Mouse (Mus musculus): ENCODE measurements at regions not wholly inside any gene's neighbourhood (a gene's known extent, or its start where the extent isn't known, plus 50 kb on each side); places are given as distances from the start of the nearest gene placed in this dataset.

DNA sequence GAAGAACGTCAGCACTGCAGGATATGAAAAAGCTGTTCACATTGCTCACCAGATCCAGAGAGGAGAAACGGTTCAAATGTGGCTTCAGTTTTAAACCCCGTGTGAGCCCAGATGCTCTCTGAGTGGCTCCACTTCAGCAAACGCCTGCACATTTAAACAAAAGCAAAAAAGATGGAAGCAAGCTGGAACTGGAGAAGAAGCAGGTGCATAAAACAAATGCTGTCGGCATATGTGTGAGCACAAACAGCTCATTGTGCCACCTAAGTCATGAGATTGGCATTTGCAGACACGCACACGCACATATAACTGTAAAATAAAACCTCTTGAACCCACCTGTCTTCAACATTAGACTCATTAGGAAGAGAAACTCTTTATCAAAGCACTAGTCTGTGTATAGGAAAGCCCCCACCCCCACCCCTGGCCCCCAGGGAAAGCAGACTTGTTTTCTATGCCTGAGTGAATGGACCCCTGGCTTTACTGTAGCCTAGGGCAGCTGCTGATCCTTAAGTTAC lies 191.1 kb upstream of the Spaca1 start:
- Histone ChIP-seq H3K4me3 (ENCODE audit: low read depth, low read length) (no peak overlapping the region), H3K36me3 (ENCODE audit: control insufficient read depth, insufficient read depth, low read length) (no peaks in the 10 kb centered on the region), H3K27me3 (ENCODE audit: control insufficient read depth, insufficient read depth, low read length) (no peaks in the 10 kb centered on the region), H3K9ac (replicated peaks; ENCODE audit: low read depth, low read length) (no peak overlapping the region), H3K9me3 (ENCODE audit: control insufficient read depth, low read length) (no peaks in the 10 kb centered on the region), H3K27ac (ENCODE audit: low read depth, low read length) (no peak overlapping the region), H3K4me1 (ENCODE audit: control insufficient read depth, insufficient read depth, low read length) (no peaks in the 10 kb centered on the region; the same call in 1 of the 2 replicates), H3K4me2 (ENCODE audit: low read depth, low read length) (peak overlapping the region; percentile 3; the same call in 1 of the 2 replicates)
- 41% methylated on average over 7 of the region's 7 CpGs for WGBS
- peak; percentile 61; the same call in 1 of the 2 replicates for ATAC-seq (ENCODE audit: low read depth)

DNA sequence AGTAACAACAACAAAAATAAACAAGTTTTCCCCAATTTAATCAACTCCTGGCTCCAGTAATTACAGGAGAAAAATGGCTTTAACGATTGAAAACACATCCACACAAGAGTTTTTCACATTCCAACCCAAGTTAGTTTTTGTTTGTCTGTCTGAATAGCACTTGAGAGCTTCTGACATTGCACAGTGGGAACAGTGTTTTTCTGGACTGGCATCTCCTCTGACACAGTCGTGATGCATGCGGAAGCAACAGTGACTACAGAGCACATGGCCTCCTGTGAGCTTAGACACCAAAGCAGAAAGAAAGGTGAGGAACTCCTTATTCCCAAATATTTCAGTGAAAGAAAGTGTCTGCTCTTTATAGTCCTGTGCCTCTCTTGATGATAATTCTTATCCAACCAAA lies 191.7 kb upstream of the Spaca1 start:
- H3K27ac ChIP-seq (ENCODE audit: low read depth, low read length) = no peak overlapping the region
- no peaks in the 10 kb centered on the region; the same call in 1 of the 2 replicates for H3K4me1 ChIP-seq (ENCODE audit: control insufficient read depth, insufficient read depth, low read length)
- no peaks in the 10 kb centered on the region for H3K36me3 ChIP-seq (ENCODE audit: control insufficient read depth, insufficient read depth, low read length)
- no peak overlapping the region for H3K9ac ChIP-seq (replicated peaks; ENCODE audit: low read depth, low read length)
- H3K4me2 ChIP-seq (ENCODE audit: low read depth, low read length) = no peak overlapping the region
- ATAC-seq (ENCODE audit: low read depth) = no peak
- H3K27me3 ChIP-seq (ENCODE audit: control insufficient read depth, insufficient read depth, low read length) = no peaks in the 10 kb centered on the region
- no peak overlapping the region for H3K4me3 ChIP-seq (ENCODE audit: low read depth, low read length)
- WGBS = 73% methylated on average over 3 of the region's 3 CpGs
- H3K9me3 ChIP-seq (ENCODE audit: control insufficient read depth, low read length) = no peaks in the 10 kb centered on the region

GRCm38 (mm10) chr4:34259444-34259843 lies 209.5 kb upstream of the Spaca1 start:
- no peaks in the 10 kb centered on the region for H3K9me3 ChIP-seq (ENCODE audit: control insufficient read depth, low read length)
- H3K27ac ChIP-seq (ENCODE audit: low read depth, low read length) = no peak overlapping the region
- H3K4me2 ChIP-seq (ENCODE audit: low read depth, low read length) = no peak overlapping the region
- no peak overlapping the region for H3K4me3 ChIP-seq (ENCODE audit: low read depth, low read length)
- no peaks in the 10 kb centered on the region for H3K27me3 ChIP-seq (ENCODE audit: control insufficient read depth, insufficient read depth, low read length)
- H3K36me3 ChIP-seq (ENCODE audit: control insufficient read depth, insufficient read depth, low read length) = no peaks in the 10 kb centered on the region
- no peak overlapping the region for H3K9ac ChIP-seq (replicated peaks; ENCODE audit: low read depth, low read length)
- ATAC-seq (ENCODE audit: low read depth) = no peak
- no peaks in the 10 kb centered on the region for H3K4me1 ChIP-seq (ENCODE audit: control insufficient read depth, insufficient read depth, low read length)

DNA sequence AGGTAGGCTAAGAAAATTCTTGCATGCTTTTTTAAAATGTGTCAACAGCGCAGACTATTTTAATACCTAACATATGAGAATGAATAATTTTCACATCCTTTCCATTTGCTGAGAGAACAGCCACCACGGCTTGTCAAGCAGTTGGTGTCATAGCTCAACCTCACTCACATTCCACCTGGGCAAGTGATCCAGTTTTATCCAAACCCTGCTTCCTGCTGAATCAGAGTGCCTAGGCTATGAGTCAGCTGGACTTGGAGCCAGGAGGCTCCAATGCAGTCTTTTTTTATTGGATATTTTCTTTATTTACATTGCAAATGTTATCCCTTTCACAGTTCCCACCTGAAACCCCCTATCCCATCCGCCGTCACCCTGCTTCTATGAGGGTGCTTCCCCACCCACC lies 210.5 kb upstream of the Spaca1 start:
- H3K4me2 ChIP-seq (ENCODE audit: low read depth, low read length) = no peak overlapping the region
- H3K9me3 ChIP-seq (ENCODE audit: control insufficient read depth, low read length) = no peaks in the 10 kb centered on the region
- no peaks in the 10 kb centered on the region for H3K27me3 ChIP-seq (ENCODE audit: control insufficient read depth, insufficient read depth, low read length)
- no peak for ATAC-seq (ENCODE audit: low read depth)
- H3K27ac ChIP-seq (ENCODE audit: low read depth, low read length) = no peak overlapping the region
- no peak overlapping the region for H3K4me3 ChIP-seq (ENCODE audit: low read depth, low read length)
- 95% methylated on average over 4 of the region's 4 CpGs for WGBS
- no peaks in the 10 kb centered on the region for H3K36me3 ChIP-seq (ENCODE audit: control insufficient read depth, insufficient read depth, low read length)
- no peak overlapping the region for H3K9ac ChIP-seq (replicated peaks; ENCODE audit: low read depth, low read length)
- H3K4me1 ChIP-seq (ENCODE audit: control insufficient read depth, insufficient read depth, low read length) = no peaks in the 10 kb centered on the region

DNA sequence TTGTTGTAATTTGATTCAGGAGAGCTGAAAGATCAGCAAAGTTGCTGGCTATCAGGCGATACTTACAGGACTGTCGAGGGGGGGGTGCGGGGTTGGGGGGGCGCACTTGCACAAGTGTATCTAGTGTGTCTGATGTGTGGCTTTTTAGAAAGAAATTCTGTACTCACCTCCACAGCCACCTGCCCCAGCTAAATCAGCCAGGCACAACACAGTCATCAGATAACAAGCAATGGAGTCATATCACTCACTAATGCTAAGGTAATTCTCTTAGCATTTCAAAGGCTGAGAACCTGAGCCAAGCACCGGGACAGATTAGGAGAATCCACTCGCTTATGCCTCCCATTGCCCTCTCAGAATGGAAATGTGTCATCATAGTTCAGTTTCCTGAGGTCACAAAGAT lies 211.8 kb upstream of the Spaca1 start:
- ATAC-seq (ENCODE audit: low read depth) = no peak
- H3K27ac ChIP-seq (ENCODE audit: low read depth, low read length) = no peak overlapping the region
- 64% methylated on average over 6 of the region's 6 CpGs for WGBS

DNA sequence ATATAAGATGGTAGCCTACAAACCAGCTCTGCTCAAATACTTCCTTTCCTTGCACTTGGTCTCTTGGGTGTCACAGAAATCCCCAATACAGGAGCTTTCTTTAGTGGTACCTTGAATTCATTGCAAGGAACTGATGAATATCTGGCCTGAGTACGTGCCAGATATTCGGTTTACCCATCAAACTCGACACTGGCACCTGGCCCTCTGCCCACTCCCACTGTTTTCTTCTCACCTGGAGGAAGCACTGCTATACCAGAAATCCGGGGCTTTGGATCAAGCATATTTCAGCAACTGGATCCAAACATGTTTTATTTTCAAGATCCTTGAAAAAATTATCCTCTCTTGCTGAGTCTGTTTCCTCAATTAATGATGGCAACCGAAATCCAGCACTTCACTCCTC lies 214.4 kb upstream of the Spaca1 start:
- H3K36me3 ChIP-seq (ENCODE audit: control insufficient read depth, insufficient read depth, low read length) = no peaks in the 10 kb centered on the region
- H3K9me3 ChIP-seq (ENCODE audit: control insufficient read depth, low read length) = no peaks in the 10 kb centered on the region
- no peak overlapping the region for H3K4me2 ChIP-seq (ENCODE audit: low read depth, low read length)
- WGBS = 94% methylated on average over 5 of the region's 5 CpGs
- no peaks in the 10 kb centered on the region for H3K27me3 ChIP-seq (ENCODE audit: control insufficient read depth, insufficient read depth, low read length)
- no peak overlapping the region for H3K4me3 ChIP-seq (ENCODE audit: low read depth, low read length)
- H3K4me1 ChIP-seq (ENCODE audit: control insufficient read depth, insufficient read depth, low read length) = no peaks in the 10 kb centered on the region
- ATAC-seq (ENCODE audit: low read depth) = no peak
- no peak overlapping the region for H3K27ac ChIP-seq (ENCODE audit: low read depth, low read length)
- no peak overlapping the region for H3K9ac ChIP-seq (replicated peaks; ENCODE audit: low read depth, low read length)

More for the DNA sequence above, 211.8 kb upstream of the Spaca1 start:
- Histone ChIP-seq H3K4me3 (ENCODE audit: low read depth, low read length) (no peak overlapping the region), H3K9ac (replicated peaks; ENCODE audit: low read depth, low read length) (no peak overlapping the region), H3K4me2 (ENCODE audit: low read depth, low read length) (no peak overlapping the region), H3K36me3 (ENCODE audit: control insufficient read depth, insufficient read depth, low read length) (no peaks in the 10 kb centered on the region), H3K4me1 (ENCODE audit: control insufficient read depth, insufficient read depth, low read length) (no peaks in the 10 kb centered on the region), H3K9me3 (ENCODE audit: control insufficient read depth, low read length) (no peaks in the 10 kb centered on the region), H3K27me3 (ENCODE audit: control insufficient read depth, insufficient read depth, low read length) (no peaks in the 10 kb centered on the region)

DNA sequence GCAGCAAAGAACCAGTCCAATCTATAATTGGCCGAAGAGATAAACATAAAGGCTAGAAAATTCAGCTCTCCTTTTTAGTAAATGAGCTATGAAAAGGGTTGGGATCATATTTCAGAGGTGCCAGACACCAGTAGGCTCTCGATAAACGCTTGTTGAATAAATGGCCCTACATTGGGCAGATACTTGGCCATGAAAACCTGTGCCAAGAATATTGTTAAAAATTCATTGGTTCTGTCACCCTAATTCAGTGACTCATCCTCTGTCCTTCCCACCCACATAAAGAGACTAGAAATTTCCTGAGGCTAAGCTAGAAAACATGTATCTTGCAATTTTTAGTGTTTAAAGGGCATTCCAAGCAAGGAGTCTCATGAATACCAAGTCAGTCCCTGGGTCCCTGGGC lies 224.3 kb upstream of the Spaca1 start:
- H3K27ac ChIP-seq (ENCODE audit: low read depth, low read length) = no peak overlapping the region
- ATAC-seq (ENCODE audit: low read depth) = no peak
- 70% methylated on average over 3 of the region's 3 CpGs for WGBS

GRCm38 (mm10) chr4:34275372-34275771 lies 225.4 kb upstream of the Spaca1 start:
- Histone ChIP-seq H3K36me3 (ENCODE audit: control insufficient read depth, insufficient read depth, low read length) (no peaks in the 10 kb centered on the region), H3K4me3 (ENCODE audit: low read depth, low read length) (no peak overlapping the region), H3K27ac (ENCODE audit: low read depth, low read length) (no peak overlapping the region), H3K4me1 (ENCODE audit: control insufficient read depth, insufficient read depth, low read length) (no peaks in the 10 kb centered on the region), H3K9me3 (ENCODE audit: control insufficient read depth, low read length) (no peaks in the 10 kb centered on the region), H3K27me3 (ENCODE audit: control insufficient read depth, insufficient read depth, low read length) (no peaks in the 10 kb centered on the region), H3K9ac (replicated peaks; ENCODE audit: low read depth, low read length) (no peak overlapping the region), H3K4me2 (ENCODE audit: low read depth, low read length) (no peak overlapping the region)
- ATAC-seq (ENCODE audit: low read depth) = no peak

More for the DNA sequence above, 224.3 kb upstream of the Spaca1 start:
- Histone ChIP-seq H3K9ac (replicated peaks; ENCODE audit: low read depth, low read length) (no peak overlapping the region), H3K27me3 (ENCODE audit: control insufficient read depth, insufficient read depth, low read length) (no peaks in the 10 kb centered on the region), H3K4me2 (ENCODE audit: low read depth, low read length) (no peak overlapping the region), H3K36me3 (ENCODE audit: control insufficient read depth, insufficient read depth, low read length) (no peaks in the 10 kb centered on the region), H3K4me3 (ENCODE audit: low read depth, low read length) (no peak overlapping the region), H3K4me1 (ENCODE audit: control insufficient read depth, insufficient read depth, low read length) (no peaks in the 10 kb centered on the region), H3K9me3 (ENCODE audit: control insufficient read depth, low read length) (no peaks in the 10 kb centered on the region)

GRCm38 (mm10) chr4:34302504-34303108 lies 248.1 kb upstream of the Akirin2 start:
- 50% methylated on average over 4 of the region's 4 CpGs for WGBS
- no peaks in the 10 kb centered on the region for H3K36me3 ChIP-seq (ENCODE audit: control insufficient read depth, insufficient read depth, low read length)
- H3K9me3 ChIP-seq (ENCODE audit: control insufficient read depth, low read length) = no peaks in the 10 kb centered on the region
- H3K4me1 ChIP-seq (ENCODE audit: control insufficient read depth, insufficient read depth, low read length) = no peaks in the 10 kb centered on the region
- no peak overlapping the region for H3K4me3 ChIP-seq (ENCODE audit: low read depth, low read length)
- H3K27ac ChIP-seq (ENCODE audit: low read depth, low read length) = 0 out of 2 replicates have a peak overlapping the region, but pooled peaks have one; percentile 28
- no peak overlapping the region for H3K9ac ChIP-seq (replicated peaks; ENCODE audit: low read depth, low read length)
- no peaks in the 10 kb centered on the region for H3K27me3 ChIP-seq (ENCODE audit: control insufficient read depth, insufficient read depth, low read length)
- peak; percentile 54; the same call in 1 of the 2 replicates for ATAC-seq (ENCODE audit: low read depth)
- H3K4me2 ChIP-seq (ENCODE audit: low read depth, low read length) = no peak overlapping the region
